Mouse (Mus musculus) hindbrain, postnatal 0 days (tissue): ENCODE measurements at regions not wholly inside any gene's neighbourhood (a gene's known extent, or its start where the extent isn't known, plus 50 kb on each side); places are given as distances from the start of the nearest gene placed in this dataset.

Experiments used
- ATAC-seq: fragments of 200-750 bp; cut with Nextera tagmentation; 2 replicates; pipeline ENCODE4 v1.8.0; 2017; ENCODE audit warnings: mild to moderate bottlenecking, moderate TSS enrichment, moderate library complexity
- DNase-seq: peaks from one replicate; pipeline ENCODE4 v3.0.0-alpha.2; 2015; ENCODE audit warnings: low spot score
- H3K27ac ChIP-seq: fragments of 300-500 bp; sonication (generic); 2 replicates; pipeline ENCODE4 v1.5.1; 2014; ENCODE audit warnings: mild to moderate bottlenecking
- H3K27me3 ChIP-seq: fragments of 300-500 bp; sonication (generic); 2 replicates; pipeline ENCODE4 v1.6.1; 2014; ENCODE audit warnings: low read length, mixed read lengths; ENCODE audit not compliant: insufficient read depth
- H3K36me3 ChIP-seq: fragments of 300-500 bp; sonication (generic); 2 replicates; pipeline ENCODE4 v1.6.1; 2014; ENCODE audit warnings: low read length, mixed read lengths; ENCODE audit not compliant: insufficient read depth
- H3K4me1 ChIP-seq: fragments of 300-500 bp; sonication (generic); 2 replicates; pipeline ENCODE4 v1.6.1; 2014; ENCODE audit warnings: antibody characterized with exemption, low read length, mixed read lengths; ENCODE audit not compliant: insufficient read depth
- H3K4me2 ChIP-seq: fragments of 300-500 bp; sonication (generic); 2 replicates; pipeline ENCODE4 v1.6.1; 2014; ENCODE audit warnings: low read depth, mild to moderate bottlenecking, low read length, moderate library complexity, mixed read lengths
- H3K4me3 ChIP-seq: fragments of 300-500 bp; sonication (generic); 2 replicates; pipeline ENCODE4 v1.5.1; 2014; ENCODE audit warnings: low read length
- H3K9ac ChIP-seq: fragments of 300-500 bp; sonication (generic); replicated peaks from 2 replicates; pipeline ENCODE4 v1.6.1; 2014; ENCODE audit warnings: mild to moderate bottlenecking, low read length, moderate library complexity, mixed read lengths
- H3K9me3 ChIP-seq: fragments of 300-500 bp; sonication (generic); 2 replicates; pipeline ENCODE4 v1.6.1; 2016; ENCODE audit warnings: low read length, mixed read lengths
- CTCF ChIP-seq: IDR thresholded peaks from 2 replicates; pipeline ENCODE4 v1.5.1; 2016; ENCODE audit warnings: antibody characterized with exemption, control low read depth, low read depth
- WGBS: fragments of 180-500 bp; shearing (Covaris S2); extraction: QIAGEN DNeasy Blood & Tissue Kit; methylation state at CpG from one replicate; pipeline ENCODE4 v1.1.7; 2014; 5-methylcytosine and 5-hydroxymethylcytosine counted together

GRCm38 (mm10) chr3:143919744-143920143 lies 285.3 kb downstream of the Lmo4 start:
- H3K4me3 ChIP-seq, result no peak overlapping the region
- no peak overlapping the region for H3K9ac ChIP-seq
- H3K27me3 ChIP-seq, result no peaks in the 10 kb centered on the region
- H3K27ac ChIP-seq, result no peak overlapping the region
- no peak for ATAC-seq
- WGBS, result 92% methylated on average over 1 of the region's 1 CpGs
- H3K36me3 ChIP-seq, result no peaks in the 10 kb centered on the region
- H3K4me2 ChIP-seq, result no peak overlapping the region
- no peak for TF ChIP-seq CTCF
- no peaks in the 10 kb centered on the region for H3K9me3 ChIP-seq
- no peak for DNase-seq
- H3K4me1 ChIP-seq, result no peaks in the 10 kb centered on the region

GRCm38 (mm10) chr3:143914341-143915217 lies 290.4 kb downstream of the Lmo4 start:
- no peak for TF ChIP-seq CTCF
- ATAC-seq, result peak; percentile 35; the same call in 1 of the 2 replicates
- H3K4me2 ChIP-seq, result no peak overlapping the region
- H3K9ac ChIP-seq, result no peak overlapping the region
- 29% methylated on average over 6 of the region's 6 CpGs for WGBS
- H3K4me3 ChIP-seq, result no peak overlapping the region
- H3K36me3 ChIP-seq, result no peaks in the 10 kb centered on the region
- no peaks in the 10 kb centered on the region for H3K9me3 ChIP-seq
- H3K27ac ChIP-seq, result no peak overlapping the region
- peak; percentile 43 for DNase-seq
- H3K27me3 ChIP-seq, result no peaks in the 10 kb centered on the region
- H3K4me1 ChIP-seq, result no peaks in the 10 kb centered on the region

GRCm38 (mm10) chr3:143913044-143913574 lies 291.9 kb downstream of the Lmo4 start:
- Histone ChIP-seq H3K9ac (no peak overlapping the region), H3K4me3 (no peak overlapping the region), H3K27ac (no peak overlapping the region), H3K4me1 (no peaks in the 10 kb centered on the region), H3K27me3 (no peaks in the 10 kb centered on the region), H3K4me2 (no peak overlapping the region), H3K9me3 (no peaks in the 10 kb centered on the region), H3K36me3 (no peaks in the 10 kb centered on the region)
- WGBS, result 41% methylated on average over 3 of the region's 3 CpGs
- DNase-seq (no peak), ATAC-seq (no peak)
- TF ChIP-seq CTCF, result no peak

GRCm38 (mm10) chr3:143912433-143912832 lies 292.6 kb downstream of the Lmo4 start:
- 59% methylated on average over 6 of the region's 6 CpGs for WGBS
- H3K27me3 ChIP-seq, result no peaks in the 10 kb centered on the region
- no peak for TF ChIP-seq CTCF
- ATAC-seq (no peak), DNase-seq (no peak)
- no peak overlapping the region for H3K9ac ChIP-seq
- no peak overlapping the region for H3K4me2 ChIP-seq
- no peak overlapping the region for H3K4me3 ChIP-seq
- no peaks in the 10 kb centered on the region for H3K9me3 ChIP-seq
- H3K27ac ChIP-seq, result no peak overlapping the region
- no peaks in the 10 kb centered on the region for H3K4me1 ChIP-seq
- no peaks in the 10 kb centered on the region for H3K36me3 ChIP-seq

- Histone ChIP-seq H3K9me3 (no peaks in the 10 kb centered on the region), H3K4me1 (no peaks in the 10 kb centered on the region), H3K4me2 (no peak overlapping the region), H3K9ac (no peak overlapping the region), H3K27ac (no peak overlapping the region), H3K27me3 (no peaks in the 10 kb centered on the region), H3K4me3 (no peak overlapping the region), H3K36me3 (no peaks in the 10 kb centered on the region)
- 75% methylated on average over 6 of the region's 6 CpGs for WGBS
- ATAC-seq, result no peak
- DNase-seq, result no peak
- no peak for TF ChIP-seq CTCF
These were observed 295.7 kb downstream of the Lmo4 start for GRCm38 (mm10) chr3:143909341-143909740.

- H3K4me3 ChIP-seq, result no peak overlapping the region
- 90% methylated on average over 2 of the region's 2 CpGs for WGBS
- no peaks in the 10 kb centered on the region for H3K4me1 ChIP-seq
- DNase-seq (no peak), ATAC-seq (no peak)
- H3K36me3 ChIP-seq, result no peaks in the 10 kb centered on the region
- no peak overlapping the region for H3K27ac ChIP-seq
- no peak overlapping the region for H3K4me2 ChIP-seq
- TF ChIP-seq CTCF, result no peak
- H3K9ac ChIP-seq, result no peak overlapping the region
- no peaks in the 10 kb centered on the region for H3K9me3 ChIP-seq
- H3K27me3 ChIP-seq, result no peaks in the 10 kb centered on the region
These were observed 301.6 kb downstream of the Lmo4 start for GRCm38 (mm10) chr3:143903421-143903820.

- DNase-seq (no peak), ATAC-seq (no peak)
- no peaks in the 10 kb centered on the region for H3K27me3 ChIP-seq
- 95% methylated on average over 2 of the region's 2 CpGs for WGBS
- H3K27ac ChIP-seq, result no peak overlapping the region
- no peaks in the 10 kb centered on the region for H3K36me3 ChIP-seq
- no peak overlapping the region for H3K9ac ChIP-seq
- H3K4me3 ChIP-seq, result no peak overlapping the region
- H3K9me3 ChIP-seq, result no peaks in the 10 kb centered on the region
- no peak overlapping the region for H3K4me2 ChIP-seq
- no peaks in the 10 kb centered on the region for H3K4me1 ChIP-seq
- TF ChIP-seq CTCF, result no peak
These were observed 324.2 kb downstream of the Lmo4 start for GRCm38 (mm10) chr3:143880813-143881212.
